Mouse (Mus musculus): ENCODE results near the gene Drosha. TPM values are rescaled to one million over a fixed set of nuclear protein-coding genes. Genes with fewer than 3 reads are reported as not detected.

Drosha gene
- polyA plus RNA-seq, 1 experiment from 2014 or later, result 66.8 TPM

Other genes with a start within 250 kb of the Drosha start
- gene Pdzd2, start 84.9 kb upstream of the Drosha start, polyA plus RNA-seq (2016; fragmentation: Nextera tagmentation; extraction: Ambion mirVana), result 4.0 and 4.9 TPM in 2 replicates
- gene 6030458C11Rik, start 166 bp upstream of the Drosha start, polyA plus RNA-seq (2016; fragmentation: Nextera tagmentation; extraction: Ambion mirVana), result 39.7 and 42.3 TPM in 2 replicates

All from hindbrain, embryonic 10.5 days (tissue).